Mouse (Mus musculus): ENCODE data around the gene Prex1. TPM values are rescaled to one million over a fixed set of nuclear protein-coding genes. Genes with fewer than 3 reads are reported as not detected.
A peak's percentile ranks its signal among the peaks of the same experiment; 100 is the strongest.

Gene Prex1
- polyA plus RNA-seq, 1 experiment from 2014 or later: 10.4 TPM

- Histone ChIP-seq H3K36me3 (ENCODE audit: control insufficient read depth, insufficient read depth, low read length) (no peaks in the 10 kb centered on the region), H3K27ac (ENCODE audit: low read length) (no peak overlapping the region), H3K9ac (replicated peaks; ENCODE audit: low read depth, low read length) (no peak overlapping the region), H3K4me3 (ENCODE audit: low read depth, low read length) (no peak overlapping the region), H3K27me3 (ENCODE audit: control insufficient read depth, insufficient read depth, low read length) (no peaks in the 10 kb centered on the region), H3K9me3 (ENCODE audit: control insufficient read depth, low read depth, low read length) (no peaks in the 10 kb centered on the region), H3K4me1 (ENCODE audit: control insufficient read depth, insufficient read depth, low read length) (peaks cover 22% of the 10 kb centered on the region), H3K4me2 (replicated peaks; ENCODE audit: low read depth, low read length) (no peak overlapping the region)
- no peak for ATAC-seq (ENCODE audit: insufficient number of reproducible peaks, insufficient read depth, low FRiP score, low read depth)
- 84% methylated on average over 14 of the region's 14 CpGs for WGBS
Measured at GRCm38 (mm10) chr2:166676498-166676897, 37.1 kb downstream of the Prex1 start.

DNA sequence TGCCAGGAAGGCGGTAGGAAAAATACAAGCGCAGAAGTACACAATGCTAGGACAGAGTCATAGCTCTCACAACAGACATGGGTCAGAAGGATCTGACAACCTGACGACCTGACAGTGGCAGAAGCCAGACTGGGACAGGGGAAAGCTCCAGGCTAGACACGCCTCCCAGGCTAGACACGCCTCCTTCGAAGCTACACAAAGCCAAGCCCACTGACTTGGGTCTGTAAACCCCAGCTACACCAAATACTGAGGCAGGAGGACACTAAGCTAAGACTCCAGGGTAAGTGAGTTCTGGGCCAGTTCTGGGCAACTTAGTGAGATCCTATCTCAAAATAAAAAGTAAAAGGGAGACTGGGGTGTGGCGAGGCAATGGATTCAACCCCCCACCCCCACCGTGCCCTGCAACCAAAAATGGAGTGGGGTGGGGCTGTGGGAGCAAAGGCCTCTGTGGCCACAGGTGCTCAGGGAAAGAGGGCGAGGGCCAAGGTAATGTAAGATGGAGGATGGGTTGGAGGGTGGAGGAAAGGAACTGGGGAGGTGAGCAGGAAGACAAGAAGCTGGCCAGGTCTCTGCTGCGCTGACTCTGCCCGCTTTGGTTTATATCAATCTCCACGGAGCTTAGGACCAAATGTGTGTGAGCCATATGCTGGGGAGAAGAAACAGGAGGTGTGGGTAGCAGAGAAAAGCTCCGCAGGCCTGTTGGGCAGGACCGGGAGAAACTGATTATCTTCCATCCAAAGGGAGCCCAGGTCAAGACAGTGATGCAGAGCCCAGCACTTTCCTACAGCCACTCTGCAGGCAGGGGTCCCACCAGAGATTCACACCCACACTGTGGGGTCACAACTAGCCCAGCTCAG, 37.8 kb downstream of the Prex1 start:
- no peak overlapping the region for H3K4me3 ChIP-seq (ENCODE audit: low read depth, low read length)
- WGBS: 45% methylated on average over 14 of the region's 14 CpGs
- H3K9ac ChIP-seq (replicated peaks; ENCODE audit: low read depth, low read length): no peak overlapping the region
- H3K4me2 ChIP-seq (replicated peaks; ENCODE audit: low read depth, low read length): no peak overlapping the region
- no peaks in the 10 kb centered on the region for H3K36me3 ChIP-seq (ENCODE audit: control insufficient read depth, insufficient read depth, low read length)
- H3K27me3 ChIP-seq (ENCODE audit: control insufficient read depth, insufficient read depth, low read length): no peaks in the 10 kb centered on the region
- peaks cover 22% of the 10 kb centered on the region for H3K4me1 ChIP-seq (ENCODE audit: control insufficient read depth, insufficient read depth, low read length)
- peak; percentile 20; the same call in 1 of the 2 replicates for ATAC-seq (ENCODE audit: insufficient number of reproducible peaks, insufficient read depth, low FRiP score, low read depth)
- H3K9me3 ChIP-seq (ENCODE audit: control insufficient read depth, low read depth, low read length): no peaks in the 10 kb centered on the region
- H3K27ac ChIP-seq (ENCODE audit: low read length): no peak overlapping the region

DNA sequence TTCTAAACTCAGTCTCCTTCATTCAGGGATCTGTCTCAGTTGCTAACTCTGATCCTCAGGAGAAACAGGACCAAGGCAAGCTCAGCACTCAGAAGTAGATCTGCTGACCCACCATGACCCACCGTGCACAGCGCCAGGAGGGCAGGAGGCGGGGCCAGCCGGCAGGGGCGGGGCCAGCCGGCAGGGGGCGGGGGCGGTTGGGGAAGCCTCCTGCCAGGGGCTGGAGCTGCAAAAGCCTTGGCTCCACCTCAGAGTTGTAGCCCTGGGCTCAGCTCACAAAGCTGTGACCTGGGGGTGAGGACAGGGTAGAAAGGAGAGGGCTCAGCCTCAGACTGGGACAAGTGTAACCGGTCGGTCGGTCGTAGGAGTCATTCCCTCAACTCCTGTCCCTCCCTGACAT, 38.9 kb downstream of the Prex1 start:
- no peak overlapping the region for H3K4me2 ChIP-seq (replicated peaks; ENCODE audit: low read depth, low read length)
- H3K27me3 ChIP-seq (ENCODE audit: control insufficient read depth, insufficient read depth, low read length): no peaks in the 10 kb centered on the region
- 8% methylated on average over 12 of the region's 12 CpGs for WGBS
- peak; percentile 34 for ATAC-seq (ENCODE audit: insufficient number of reproducible peaks, insufficient read depth, low FRiP score, low read depth)
- H3K9ac ChIP-seq (replicated peaks; ENCODE audit: low read depth, low read length): no peak overlapping the region
- H3K36me3 ChIP-seq (ENCODE audit: control insufficient read depth, insufficient read depth, low read length): no peaks in the 10 kb centered on the region
- no peak overlapping the region for H3K27ac ChIP-seq (ENCODE audit: low read length)
- peaks cover 22% of the 10 kb centered on the region for H3K4me1 ChIP-seq (ENCODE audit: control insufficient read depth, insufficient read depth, low read length)
- no peak overlapping the region for H3K4me3 ChIP-seq (ENCODE audit: low read depth, low read length)
- no peaks in the 10 kb centered on the region for H3K9me3 ChIP-seq (ENCODE audit: control insufficient read depth, low read depth, low read length)

DNA sequence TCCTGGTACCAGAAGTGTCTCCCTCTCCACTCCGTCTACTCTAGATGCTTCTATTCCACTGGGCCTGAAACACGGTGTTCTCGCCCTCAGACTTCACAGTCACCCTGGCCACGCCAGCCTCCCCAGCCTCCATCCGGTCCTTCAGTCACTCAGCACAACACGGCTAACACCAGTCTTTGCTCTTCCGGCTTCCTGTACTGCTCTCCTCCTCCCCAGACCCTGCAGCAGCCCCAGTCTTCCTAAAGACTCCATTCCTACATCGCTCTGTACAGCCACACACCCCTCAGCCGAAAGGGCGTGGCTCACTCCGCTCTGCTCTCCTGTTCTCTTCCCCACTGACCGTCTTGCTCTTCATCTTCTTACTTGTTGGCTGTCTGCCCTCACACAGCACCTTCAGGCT, 39.7 kb downstream of the Prex1 start:
- no peak overlapping the region for H3K4me3 ChIP-seq (ENCODE audit: low read depth, low read length)
- no peak overlapping the region for H3K4me2 ChIP-seq (replicated peaks; ENCODE audit: low read depth, low read length)
- H3K27ac ChIP-seq (ENCODE audit: low read length): no peak overlapping the region
- H3K4me1 ChIP-seq (ENCODE audit: control insufficient read depth, insufficient read depth, low read length): peaks cover 16% of the 10 kb centered on the region
- H3K9ac ChIP-seq (replicated peaks; ENCODE audit: low read depth, low read length): no peak overlapping the region
- WGBS: 71% methylated on average over 12 of the region's 12 CpGs
- no peak for ATAC-seq (ENCODE audit: insufficient number of reproducible peaks, insufficient read depth, low FRiP score, low read depth)
- H3K9me3 ChIP-seq (ENCODE audit: control insufficient read depth, low read depth, low read length): no peaks in the 10 kb centered on the region
- no peaks in the 10 kb centered on the region for H3K27me3 ChIP-seq (ENCODE audit: control insufficient read depth, insufficient read depth, low read length)
- H3K36me3 ChIP-seq (ENCODE audit: control insufficient read depth, insufficient read depth, low read length): no peaks in the 10 kb centered on the region

DNA sequence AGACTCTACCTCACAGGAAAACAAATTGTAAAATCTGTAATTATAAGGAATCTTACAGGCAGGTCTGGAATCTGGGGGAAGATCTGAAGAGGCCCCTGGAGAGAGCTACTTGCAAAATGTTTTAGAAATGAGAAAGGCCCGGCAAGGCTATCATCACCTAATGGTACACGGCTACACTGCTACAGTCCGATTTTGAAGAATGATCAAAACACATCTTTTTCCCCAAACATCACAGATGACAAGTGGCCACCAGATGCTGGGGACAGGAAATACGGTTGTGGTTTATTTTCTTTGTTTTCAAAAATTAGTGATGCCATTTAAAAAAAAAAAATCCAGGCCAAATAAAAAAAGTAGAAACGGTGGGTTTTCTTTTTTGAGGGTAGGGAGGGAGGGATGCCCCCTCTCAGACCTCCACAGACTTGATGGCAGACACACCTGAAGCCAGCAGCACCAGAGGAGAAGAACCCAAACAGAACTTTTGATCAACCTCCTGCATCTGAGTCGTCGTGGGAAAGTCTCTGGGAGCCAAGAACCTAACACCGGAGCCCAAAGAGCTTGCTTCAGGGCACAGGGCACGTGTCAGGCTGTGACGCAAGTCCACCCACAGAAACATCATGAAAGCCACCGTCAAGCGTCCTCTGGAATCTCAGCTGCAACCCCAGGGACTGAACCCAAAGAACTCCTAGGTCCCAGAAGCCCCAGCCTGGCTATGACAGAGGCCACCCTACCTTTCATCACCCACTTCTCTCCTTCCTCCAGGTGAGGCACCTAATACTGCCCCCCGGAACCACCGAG, 41.3 kb downstream of the Prex1 start:
- ATAC-seq (ENCODE audit: insufficient number of reproducible peaks, insufficient read depth, low FRiP score, low read depth): no peak
- Histone ChIP-seq H3K9ac (replicated peaks; ENCODE audit: low read depth, low read length) (no peak overlapping the region), H3K4me1 (ENCODE audit: control insufficient read depth, insufficient read depth, low read length) (peaks cover 15% of the 10 kb centered on the region), H3K27me3 (ENCODE audit: control insufficient read depth, insufficient read depth, low read length) (no peaks in the 10 kb centered on the region), H3K9me3 (ENCODE audit: control insufficient read depth, low read depth, low read length) (no peaks in the 10 kb centered on the region), H3K4me2 (replicated peaks; ENCODE audit: low read depth, low read length) (no peak overlapping the region), H3K4me3 (ENCODE audit: low read depth, low read length) (no peak overlapping the region), H3K27ac (ENCODE audit: low read length) (no peak overlapping the region), H3K36me3 (ENCODE audit: control insufficient read depth, insufficient read depth, low read length) (no peaks in the 10 kb centered on the region)
- WGBS: 79% methylated on average over 14 of the region's 14 CpGs

GRCm38 (mm10) chr2:166671614-166672013, 42.0 kb downstream of the Prex1 start:
- Histone ChIP-seq H3K9me3 (ENCODE audit: control insufficient read depth, low read depth, low read length) (no peaks in the 10 kb centered on the region), H3K27ac (ENCODE audit: low read length) (no peak overlapping the region), H3K4me1 (ENCODE audit: control insufficient read depth, insufficient read depth, low read length) (peaks cover 15% of the 10 kb centered on the region), H3K36me3 (ENCODE audit: control insufficient read depth, insufficient read depth, low read length) (no peaks in the 10 kb centered on the region), H3K9ac (replicated peaks; ENCODE audit: low read depth, low read length) (no peak overlapping the region), H3K27me3 (ENCODE audit: control insufficient read depth, insufficient read depth, low read length) (no peaks in the 10 kb centered on the region), H3K4me3 (ENCODE audit: low read depth, low read length) (no peak overlapping the region), H3K4me2 (replicated peaks; ENCODE audit: low read depth, low read length) (no peak overlapping the region)
- WGBS: 86% methylated on average over 14 of the region's 14 CpGs
- ATAC-seq (ENCODE audit: insufficient number of reproducible peaks, insufficient read depth, low FRiP score, low read depth): no peak

DNA sequence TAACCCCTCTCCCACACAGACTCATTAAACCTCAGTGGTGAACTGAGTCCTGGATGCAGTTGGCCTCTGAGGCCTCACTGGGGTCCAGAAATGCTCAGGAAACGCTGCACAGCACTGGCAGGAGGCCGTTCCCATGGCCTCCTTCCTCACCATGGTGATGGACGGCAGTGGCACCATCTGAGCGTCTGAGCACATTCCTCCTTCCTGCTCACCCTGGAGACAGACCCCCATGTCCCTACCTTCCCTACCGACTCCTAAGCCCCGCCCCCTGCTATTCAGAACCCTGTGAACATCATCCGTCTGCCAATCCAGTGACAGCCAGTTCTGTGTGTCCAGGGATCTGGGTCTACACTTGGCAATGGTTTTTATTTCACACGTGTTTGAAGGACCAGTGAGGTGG, 42.6 kb downstream of the Prex1 start:
- Histone ChIP-seq H3K4me3 (ENCODE audit: low read depth, low read length) (no peak overlapping the region), H3K9ac (replicated peaks; ENCODE audit: low read depth, low read length) (no peak overlapping the region), H3K9me3 (ENCODE audit: control insufficient read depth, low read depth, low read length) (no peaks in the 10 kb centered on the region), H3K4me1 (ENCODE audit: control insufficient read depth, insufficient read depth, low read length) (peaks cover 11% of the 10 kb centered on the region), H3K27me3 (ENCODE audit: control insufficient read depth, insufficient read depth, low read length) (no peaks in the 10 kb centered on the region), H3K4me2 (replicated peaks; ENCODE audit: low read depth, low read length) (no peak overlapping the region), H3K36me3 (ENCODE audit: control insufficient read depth, insufficient read depth, low read length) (no peaks in the 10 kb centered on the region), H3K27ac (ENCODE audit: low read length) (no peak overlapping the region)
- WGBS: 33% methylated on average over 8 of the region's 8 CpGs
- ATAC-seq (ENCODE audit: insufficient number of reproducible peaks, insufficient read depth, low FRiP score, low read depth): no peak

- no peak for ATAC-seq (ENCODE audit: insufficient number of reproducible peaks, insufficient read depth, low FRiP score, low read depth)
- Histone ChIP-seq H3K36me3 (ENCODE audit: control insufficient read depth, insufficient read depth, low read length) (no peaks in the 10 kb centered on the region), H3K27ac (ENCODE audit: low read length) (no peak overlapping the region), H3K4me1 (ENCODE audit: control insufficient read depth, insufficient read depth, low read length) (peaks cover 3% of the 10 kb centered on the region; the same call in 1 of the 2 replicates), H3K9me3 (ENCODE audit: control insufficient read depth, low read depth, low read length) (no peaks in the 10 kb centered on the region), H3K27me3 (ENCODE audit: control insufficient read depth, insufficient read depth, low read length) (no peaks in the 10 kb centered on the region), H3K4me3 (ENCODE audit: low read depth, low read length) (no peak overlapping the region), H3K4me2 (replicated peaks; ENCODE audit: low read depth, low read length) (no peak overlapping the region), H3K9ac (replicated peaks; ENCODE audit: low read depth, low read length) (no peak overlapping the region)
- 66% methylated on average over 9 of the region's 9 CpGs for WGBS
Measured at GRCm38 (mm10) chr2:166669922-166670321, 43.7 kb downstream of the Prex1 start.
